Mouse (Mus musculus): ENCODE results near the gene Cyp3a41b.
"Not testable (repeated sequence)": the region's sequence is repeated elsewhere in the genome, so short reads cannot be mapped to it uniquely, and the experiment has no call there.

Cyp3a41b gene

DNA sequence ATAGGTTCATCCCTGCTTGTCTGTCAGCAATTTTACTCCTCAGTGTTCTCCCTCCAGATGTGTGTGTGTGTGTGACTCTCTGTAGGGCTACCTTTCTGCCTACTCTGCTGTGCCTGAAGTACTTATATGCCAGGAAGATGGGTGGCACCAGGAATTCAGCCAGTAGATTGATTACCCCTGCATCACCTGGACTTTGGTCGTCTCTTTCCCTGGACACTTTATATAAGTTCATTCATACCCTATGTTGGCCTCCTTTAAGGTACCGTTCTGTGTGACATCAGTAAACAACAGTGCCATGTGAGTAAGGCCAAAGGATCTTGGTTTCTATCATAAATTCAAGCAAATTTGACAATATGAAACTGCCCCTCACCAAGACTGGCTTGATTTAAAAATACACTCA lies at the start of gene Cyp3a41b:
Gene Cyp3a41b (minus strand): TSS at position 101 of the 400 bp plus-strand sequence.
- DNase-seq (ENCODE audit: low spot score in 2 of 2) = not testable (repeated sequence)

DNA sequence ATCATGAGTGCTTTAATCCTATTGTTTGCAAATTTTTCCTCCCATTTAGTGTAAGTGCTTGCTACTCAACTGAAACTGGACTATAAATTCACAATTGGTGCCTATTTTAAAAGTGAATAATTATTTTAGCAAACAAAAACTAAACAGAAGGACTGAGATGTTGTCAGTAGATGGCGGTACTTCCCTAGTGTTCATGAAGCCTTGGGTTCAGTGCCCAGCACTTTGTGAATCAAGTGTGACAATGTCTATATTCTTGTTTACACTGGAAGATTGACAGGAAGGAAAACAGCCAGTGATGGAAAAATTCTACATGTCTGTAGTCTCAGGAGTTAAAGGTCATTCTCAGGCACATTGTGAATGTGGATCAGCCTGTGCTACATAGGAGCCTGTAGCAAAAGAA lies 47.8 kb upstream of the Cyp3a41b start:
- not testable (repeated sequence) for DNase-seq (ENCODE audit: low spot score in 2 of 2)

DNA sequence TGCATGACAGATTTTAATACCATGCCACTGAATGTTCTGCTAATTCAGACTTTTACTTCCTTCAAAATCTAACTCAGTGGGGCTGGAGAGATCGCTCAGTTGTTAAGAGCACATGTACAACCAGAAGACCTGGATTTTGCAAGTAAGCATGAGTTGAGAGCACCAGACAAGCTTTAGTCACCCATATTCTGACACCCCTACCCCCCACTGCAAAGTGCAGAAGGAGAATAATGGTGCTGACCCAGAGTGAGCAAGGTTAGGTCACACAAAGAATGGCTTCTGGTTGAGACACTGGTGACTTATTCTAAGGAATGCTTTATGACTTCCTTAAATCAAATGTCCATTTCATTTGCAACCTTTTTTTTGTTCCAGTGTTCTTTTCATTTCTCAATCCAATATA lies 20.4 kb upstream of the Cyp3a41b start:
- not testable (repeated sequence) for DNase-seq (ENCODE audit: low spot score in 2 of 2)

DNA sequence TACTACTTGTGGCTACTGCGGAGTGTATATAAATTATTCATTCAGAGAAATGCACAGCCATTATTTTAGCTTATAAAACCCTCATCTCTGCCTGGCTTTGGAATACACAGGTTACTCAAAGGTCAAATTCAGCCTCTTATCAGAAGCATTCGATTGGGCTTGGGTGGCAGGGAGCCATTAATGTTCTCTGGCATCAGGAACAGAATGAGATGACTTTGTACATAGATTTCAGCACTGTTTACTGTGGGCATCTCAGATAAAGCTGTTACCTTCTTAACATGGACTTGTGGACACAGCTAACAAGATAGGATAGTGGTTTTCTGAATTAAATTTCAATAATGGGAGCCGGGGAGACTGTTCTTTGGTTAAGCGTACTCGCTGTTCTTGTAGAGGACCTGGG lies 13.3 kb upstream of the Cyp3a41b start:
- not testable (repeated sequence) for DNase-seq (ENCODE audit: low spot score in 2 of 2)

DNA sequence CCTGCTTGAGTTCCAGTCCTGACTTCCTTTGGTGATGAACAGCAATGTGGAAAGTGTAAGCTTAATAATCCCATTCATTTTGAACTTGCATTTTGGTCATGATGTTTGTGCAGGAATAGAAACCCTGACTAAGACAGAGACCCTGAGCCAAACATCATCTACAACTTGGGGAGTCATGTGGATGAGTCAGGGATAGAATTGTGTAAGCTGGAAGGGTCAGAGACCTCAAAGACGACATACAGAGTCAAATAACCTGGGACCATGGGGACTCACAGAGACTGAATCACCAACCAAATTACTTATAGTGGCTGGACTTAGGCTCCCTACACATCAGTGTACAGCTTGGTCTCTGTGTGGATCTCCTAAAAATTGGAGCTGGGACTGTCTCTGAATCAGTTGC lies 7.2 kb downstream of the Cyp3a41b start:
- not testable (repeated sequence) for DNase-seq (ENCODE audit: low spot score in 2 of 2)

DNA sequence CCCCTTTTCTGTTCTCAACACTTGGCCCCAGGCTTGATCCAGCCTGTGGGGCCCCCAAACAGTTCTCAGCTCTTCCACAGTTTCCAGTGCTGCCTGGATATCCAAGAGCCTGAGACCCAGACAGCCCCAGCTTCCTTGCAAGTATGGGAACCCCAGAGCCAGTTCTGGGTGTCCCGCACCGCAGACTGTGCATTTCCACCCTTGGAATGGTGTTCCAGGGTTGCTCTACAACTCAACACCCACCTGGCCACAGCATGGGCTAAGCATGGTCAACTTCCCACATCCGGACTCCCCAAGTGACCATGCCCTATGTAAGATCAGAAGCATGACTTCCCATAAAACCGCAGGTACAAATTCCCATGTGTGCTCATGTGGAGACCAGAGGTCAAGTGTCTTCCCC lies 8.9 kb downstream of the Cyp3a41b start:
- DNase-seq (ENCODE audit: low spot score in 2 of 2) = not testable (repeated sequence)

DNA sequence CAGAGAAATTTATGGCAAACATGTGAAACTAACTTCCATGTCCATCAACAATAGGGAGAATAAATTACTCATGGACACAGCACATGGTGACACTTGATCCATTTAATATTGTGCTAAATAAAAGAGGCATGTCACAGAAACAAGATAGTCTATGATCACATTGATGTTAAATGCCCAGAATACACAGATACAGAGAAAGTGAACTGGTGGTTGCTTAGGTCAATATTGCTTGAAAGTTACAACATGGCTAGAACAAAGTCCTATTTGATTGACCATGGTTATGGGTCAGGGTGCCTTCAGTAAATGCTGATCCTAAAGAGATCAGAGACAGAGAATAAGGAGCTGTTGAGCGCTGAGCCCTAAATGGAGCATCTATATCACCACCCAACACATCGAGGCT lies 12.6 kb downstream of the Cyp3a41b start:
- DNase-seq (ENCODE audit: low spot score in 2 of 2) = not testable (repeated sequence)

Measured in spleen, postnatal 36 days (tissue).